Mouse (Mus musculus) NIH3T3 (cell line): ENCODE results near the gene Cdk14.

Experiments used
- DNase-seq: peaks from one replicate; pipeline ENCODE4 v3.0.0-alpha.2; 2012; ENCODE audit warnings: low read depth

The Cdk14 gene

GRCm38 (mm10) chr5:5419992-5420455 is at the start of gene Cdk14:
TSS of gene Cdk14 (minus strand) at chr5:5420312.
- peak; percentile 63 for DNase-seq

GRCm38 (mm10) chr5:5465256-5465655 is 45.1 kb upstream of the Cdk14 start:
- no peak for DNase-seq

DNA sequence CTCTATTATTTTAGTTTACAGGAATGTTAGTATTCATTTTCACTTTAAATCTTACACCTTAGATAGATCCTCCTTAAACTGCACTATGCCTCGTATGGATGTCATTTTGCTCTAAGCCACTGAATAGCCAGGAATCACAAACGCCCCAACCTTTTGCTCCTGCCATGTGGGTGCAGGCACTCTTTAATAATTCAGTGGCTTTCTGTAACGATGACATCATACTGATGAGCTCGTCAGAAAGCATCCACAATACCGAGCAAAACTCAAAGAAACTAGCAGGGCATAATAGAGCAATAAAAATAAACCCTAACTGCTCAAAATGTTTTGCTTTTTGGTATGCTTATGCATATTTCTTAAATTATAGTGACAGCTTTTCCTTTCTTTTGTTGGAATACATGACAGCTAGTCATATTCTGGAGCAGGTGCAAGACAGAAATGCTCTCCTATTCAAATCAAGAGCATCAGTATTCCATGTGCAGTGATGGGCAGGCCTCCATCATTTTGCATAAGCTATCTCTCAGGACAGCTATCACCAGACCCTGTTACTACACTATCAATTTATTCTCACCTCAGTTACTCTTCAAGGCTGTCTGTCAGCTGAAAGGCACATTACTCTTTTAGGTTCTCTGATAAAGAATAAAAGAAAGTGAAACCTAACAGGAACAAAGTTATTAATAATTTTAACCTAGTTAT is 11.8 kb upstream of the Cdk14 start:
- no peak for DNase-seq

GRCm38 (mm10) chr5:5423723-5424171 is 3.6 kb upstream of the Cdk14 start:
- peak; percentile 56 for DNase-seq

DNA sequence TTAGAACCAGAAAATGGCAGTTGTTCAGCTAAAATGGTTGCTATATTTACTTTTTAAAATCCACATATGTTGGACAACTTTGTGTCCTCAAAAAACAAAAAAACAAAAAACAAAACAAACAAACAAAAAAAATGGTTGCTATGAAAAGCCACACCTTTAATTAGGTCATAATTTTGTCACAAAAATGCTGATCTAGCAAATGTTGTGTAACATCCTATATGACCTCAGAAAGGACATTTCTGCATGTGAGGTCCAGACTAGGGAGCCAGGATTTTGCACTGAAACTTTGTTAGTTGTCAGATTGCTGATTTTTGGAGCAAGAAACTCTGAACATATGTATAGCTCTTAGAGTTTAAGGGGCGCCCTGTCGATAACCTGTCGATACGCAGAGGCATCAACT is 3.0 kb upstream of the Cdk14 start:
- no peak for DNase-seq

- no peak for DNase-seq
Measured at GRCm38 (mm10) chr5:5421439-5421838, 1.3 kb upstream of the Cdk14 start.

- peak; percentile 77 for DNase-seq
Measured at GRCm38 (mm10) chr5:5419253-5419652, 859 bp downstream of the Cdk14 start.

DNA sequence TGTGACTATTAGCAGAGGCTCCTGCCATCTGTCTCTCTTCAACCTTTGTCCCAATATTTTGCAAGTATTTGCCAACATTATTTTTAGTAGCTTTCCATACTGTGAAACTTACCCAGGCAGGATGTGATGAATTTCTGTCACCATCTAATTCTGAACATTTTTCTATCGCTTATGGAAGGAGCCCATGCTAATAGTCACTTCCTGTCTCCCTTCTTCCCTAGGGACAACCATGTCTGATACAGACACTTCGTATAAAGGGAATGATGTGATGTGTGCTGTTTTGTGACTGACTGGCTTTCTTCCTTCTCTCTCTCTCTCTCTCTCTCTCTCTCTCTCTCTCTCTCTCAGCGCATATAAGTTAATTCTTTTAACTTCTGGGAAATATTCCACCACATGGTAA is 5.3 kb downstream of the Cdk14 start:
- no peak for DNase-seq

- no peak for DNase-seq
Measured at GRCm38 (mm10) chr5:5411886-5412285, 8.2 kb downstream of the Cdk14 start.

DNA sequence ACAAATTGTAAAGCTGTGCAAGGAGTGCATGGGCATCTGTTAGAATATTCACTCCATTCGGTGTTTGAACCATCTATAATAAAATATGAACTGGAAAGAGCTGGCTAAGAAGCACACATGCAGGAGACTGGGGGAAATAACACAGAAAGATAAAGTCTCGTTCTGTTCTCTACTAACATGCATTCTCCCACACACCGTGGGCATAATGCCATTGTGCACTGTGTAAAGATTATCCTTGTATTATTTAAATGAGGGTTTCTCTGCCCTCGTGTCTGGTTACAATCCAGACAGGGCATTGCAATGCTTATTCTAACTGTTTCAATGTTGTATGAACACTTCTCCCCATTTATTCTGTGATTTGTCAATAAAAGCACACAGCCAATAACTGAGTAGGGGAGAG is 18.1 kb downstream of the Cdk14 start:
- no peak for DNase-seq

GRCm38 (mm10) chr5:5392786-5393185 is 27.3 kb downstream of the Cdk14 start:
- DNase-seq = peak; percentile 75

DNA sequence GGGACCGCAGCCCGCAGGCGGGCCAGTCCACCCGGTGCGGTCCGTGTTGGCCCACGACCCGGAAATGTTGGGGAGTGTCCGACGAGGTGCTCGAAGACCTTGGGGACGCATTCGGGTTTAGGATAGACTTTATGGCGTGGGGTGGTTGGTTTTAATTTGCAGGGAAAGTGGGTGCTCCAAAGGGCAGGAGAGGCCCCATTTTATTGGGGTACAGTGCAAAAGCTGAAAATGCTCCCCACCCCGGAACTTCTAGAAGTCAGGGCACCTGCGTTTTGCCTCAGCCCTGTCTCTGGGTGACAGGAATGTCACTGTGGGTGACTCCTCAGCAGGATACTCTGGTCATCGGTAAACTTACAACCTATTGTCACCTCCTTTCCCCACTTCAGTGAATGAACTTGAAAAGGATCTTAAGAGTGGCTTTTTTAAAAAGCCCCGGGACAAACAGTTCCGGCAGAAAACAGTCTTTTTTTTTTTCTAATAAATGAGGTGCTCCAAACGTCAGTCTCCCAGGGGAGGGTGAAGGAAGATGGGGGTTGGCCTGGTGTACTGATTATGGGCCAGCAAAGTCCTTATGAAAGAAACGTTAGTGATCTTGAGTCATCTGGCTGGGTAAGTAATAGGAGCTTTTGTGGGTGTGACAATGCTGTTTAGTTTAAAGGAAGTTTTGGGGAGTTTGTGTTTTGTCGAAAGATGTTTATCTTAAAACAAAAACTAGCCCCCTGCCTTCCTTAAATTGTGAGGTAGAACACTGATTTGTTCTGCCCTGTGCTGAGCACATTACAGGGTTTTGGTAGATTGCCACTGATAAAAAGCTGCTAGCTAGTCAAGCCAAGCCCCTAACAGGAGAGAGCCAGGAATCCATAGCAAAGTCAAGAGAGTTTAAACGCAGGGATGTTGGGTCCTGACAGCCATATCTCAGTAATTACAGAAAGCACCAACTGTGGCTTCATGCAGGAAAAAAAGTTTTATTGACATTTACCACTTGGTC is 39.1 kb downstream of the Cdk14 start:
- DNase-seq = peak; percentile 86

GRCm38 (mm10) chr5:5379870-5380730 is 40.0 kb downstream of the Cdk14 start:
- DNase-seq = peak; percentile 87

DNA sequence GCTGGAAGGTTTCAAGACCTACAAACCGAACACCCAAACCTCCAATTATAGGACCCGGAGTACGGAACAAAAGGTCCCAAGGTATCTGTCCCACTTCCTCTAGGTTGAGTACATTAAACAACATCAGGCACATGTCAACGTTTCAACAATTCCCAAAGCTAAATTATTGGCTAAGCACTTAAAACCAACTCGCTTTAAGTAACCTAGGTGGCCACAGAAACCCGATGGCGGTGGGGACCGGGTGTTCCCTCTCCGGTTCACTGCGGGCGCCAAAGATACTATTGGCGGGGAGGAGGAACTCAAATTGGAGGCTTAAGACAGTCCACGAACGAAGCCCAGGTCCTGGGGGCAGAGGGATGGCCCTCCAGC is 40.6 kb downstream of the Cdk14 start:
- no peak for DNase-seq

DNA sequence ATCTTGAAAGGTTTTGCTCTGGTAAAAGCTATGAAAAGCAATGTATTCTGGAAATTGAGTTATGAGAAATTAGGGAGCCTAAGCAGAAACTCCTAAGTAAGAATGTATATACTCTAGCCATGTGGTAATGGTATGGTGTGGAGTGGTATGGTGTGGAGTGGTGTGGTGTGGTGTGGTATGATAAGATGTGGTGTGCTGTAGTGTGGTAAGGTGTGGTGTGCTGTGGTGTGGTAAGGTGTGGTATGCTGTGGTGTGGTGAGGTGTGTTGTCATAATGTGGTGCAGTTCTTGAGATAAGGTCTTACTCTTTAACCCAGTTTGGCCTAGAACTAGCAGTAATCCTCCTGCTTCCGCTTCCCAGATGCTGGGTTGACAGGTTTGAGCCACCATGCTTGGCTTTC is 45.7 kb downstream of the Cdk14 start:
- DNase-seq = no peak

DNA sequence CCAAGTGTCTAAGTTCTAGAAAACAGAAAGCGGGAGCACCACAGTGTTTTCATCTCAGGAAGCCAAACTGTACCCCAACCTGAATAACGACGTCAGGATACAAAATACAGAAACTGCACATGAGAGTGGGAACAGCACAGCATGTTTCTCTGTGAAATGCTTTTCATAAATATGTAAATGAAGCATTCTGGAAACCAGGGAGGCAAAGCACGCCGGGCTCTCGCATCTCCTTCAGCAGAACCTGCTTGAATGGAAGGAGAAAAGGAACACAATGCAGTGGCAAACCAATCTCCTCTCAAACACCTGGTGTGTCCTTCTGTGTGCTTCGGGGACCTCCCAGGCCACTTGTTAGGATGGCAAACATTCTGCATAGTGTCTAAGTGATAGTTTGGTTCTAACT is 46.6 kb downstream of the Cdk14 start:
- no peak for DNase-seq

- DNase-seq = no peak
Measured at GRCm38 (mm10) chr5:5372936-5373335, 47.2 kb downstream of the Cdk14 start.

GRCm38 (mm10) chr5:5372354-5372753 is 47.8 kb downstream of the Cdk14 start:
- DNase-seq = no peak

DNA sequence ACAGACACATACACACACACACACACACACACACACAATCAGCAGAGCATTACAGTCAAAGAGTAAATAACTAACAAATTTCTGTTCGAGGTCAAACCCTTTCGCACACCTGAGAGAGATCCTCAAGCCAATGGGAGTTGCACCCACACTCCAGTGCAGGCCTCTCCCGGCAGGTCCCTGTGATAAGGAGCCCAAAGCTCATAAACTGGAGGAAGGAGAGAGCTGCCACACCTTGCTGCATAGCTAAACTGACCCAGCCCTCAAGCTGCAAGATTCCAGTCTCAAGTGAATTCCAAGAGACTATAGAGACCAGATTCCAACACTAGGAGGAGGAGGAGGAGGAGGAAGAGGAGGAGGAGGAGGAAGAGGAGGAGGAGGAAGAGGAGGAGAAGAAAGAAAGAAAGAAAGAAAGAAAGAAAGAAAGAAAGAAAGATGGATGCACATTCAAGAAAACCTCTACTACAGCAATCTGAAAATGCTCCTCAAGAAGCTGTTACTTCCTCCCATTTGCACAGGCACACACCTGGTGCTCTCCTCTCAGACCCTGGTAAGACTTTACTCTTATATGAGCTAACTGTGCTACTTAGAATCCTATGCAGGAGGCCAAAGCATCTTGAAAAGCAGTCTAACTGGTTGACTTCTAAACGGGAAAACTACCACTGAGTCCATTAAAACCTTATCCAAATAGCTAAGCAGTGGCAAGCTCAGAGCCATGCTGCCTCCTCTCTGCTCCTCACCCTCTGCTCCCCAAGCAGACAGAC is 49.6 kb downstream of the Cdk14 start:
- DNase-seq = no peak

DNA sequence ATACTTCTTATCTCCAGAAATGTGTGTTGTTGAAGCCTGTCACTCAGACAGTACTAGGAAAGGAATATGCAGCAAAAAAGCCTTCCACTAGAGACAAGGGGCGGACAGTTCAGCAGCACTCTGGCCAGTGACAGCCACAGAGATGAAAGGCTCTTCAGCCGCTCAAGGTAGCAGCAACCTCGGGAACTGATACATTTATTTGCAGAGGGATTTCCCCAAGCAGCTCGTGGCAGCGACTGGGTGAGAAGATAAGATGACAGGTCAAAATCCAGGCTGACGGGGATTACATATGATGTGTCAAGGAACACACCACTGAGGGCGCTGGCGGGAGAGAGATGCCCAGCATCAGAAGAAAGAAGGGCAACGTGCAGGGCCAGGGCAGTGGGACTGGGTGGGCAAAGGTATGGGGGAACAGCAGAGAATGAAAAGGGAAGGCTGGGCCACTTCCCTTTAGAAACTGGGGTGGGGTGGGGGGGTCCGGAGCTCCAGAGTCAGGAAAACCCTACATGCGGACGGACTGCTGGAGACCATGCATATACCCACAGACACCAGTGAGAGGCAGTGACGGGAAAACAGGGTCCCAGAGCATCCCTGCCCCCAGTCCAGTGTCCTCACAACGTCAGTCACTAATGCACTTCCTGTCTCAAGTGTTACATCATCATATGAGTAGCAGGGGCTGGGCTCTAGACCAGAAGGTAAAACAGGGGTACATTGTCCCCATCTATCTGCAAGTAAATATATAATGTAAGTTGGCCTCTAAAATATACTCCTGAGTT is 51.5 kb downstream of the Cdk14 start:
- DNase-seq = no peak

- DNase-seq = no peak
Measured at GRCm38 (mm10) chr5:5367550-5367949, 52.6 kb downstream of the Cdk14 start.
